Mouse (Mus musculus): ENCODE measurements around the gene Nepn. TPM values are rescaled to one million over a fixed set of nuclear protein-coding genes. Genes with fewer than 3 reads are reported as not detected.

Nepn gene
- polyA plus RNA-seq, 1 experiment = 0.05 TPM

DNA sequence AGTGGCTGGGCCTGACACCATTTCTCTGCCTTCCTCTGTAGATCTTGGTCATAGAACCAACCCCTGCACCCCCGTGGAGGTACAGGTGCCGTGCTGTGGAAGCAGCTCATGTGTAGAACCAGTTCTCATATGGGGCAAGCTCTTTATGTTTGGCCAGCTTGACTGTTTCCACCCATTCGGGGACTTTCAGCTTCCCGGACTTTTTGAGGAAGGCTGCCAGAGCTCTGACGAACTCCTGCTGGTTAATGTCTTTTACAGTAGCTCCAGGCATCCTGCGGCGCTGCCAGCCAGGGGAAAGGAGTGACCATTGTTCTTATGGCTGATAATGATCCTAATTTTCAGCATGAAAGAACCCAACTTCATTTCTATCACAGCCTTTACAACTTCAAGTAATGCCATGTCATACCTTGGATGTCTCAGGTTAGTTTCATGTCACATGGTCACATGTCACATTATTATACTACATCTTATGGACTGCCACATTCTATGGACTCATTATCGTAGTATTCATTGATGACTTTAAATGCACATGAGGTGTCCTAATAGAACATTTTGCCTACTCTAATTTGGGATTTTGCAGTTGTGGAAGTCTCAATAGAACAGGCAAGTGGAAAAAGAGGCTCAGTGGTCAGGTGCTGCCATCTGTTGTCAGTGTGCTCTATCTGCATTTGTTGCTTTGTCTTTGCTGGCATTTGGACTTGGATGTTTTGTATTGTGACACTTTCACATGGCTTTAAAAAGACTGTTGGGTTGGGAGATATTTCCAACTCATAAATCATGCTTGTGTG is 3.8 kb upstream of the Nepn start:
- H3K27me3 ChIP-seq (ENCODE audit: control insufficient read depth, insufficient read depth, low read length) = no peaks in the 10 kb centered on the region
- H3K4me3 ChIP-seq (replicated peaks; ENCODE audit: insufficient read depth, low read depth, low read length) = no peak overlapping the region
- peak; percentile 85 for TF ChIP-seq CTCF (IDR thresholded peaks at IDR 0.05; ENCODE audit: borderline replicate concordance, insufficient read depth, low read depth, low read length)
- TF ChIP-seq POLR2A (IDR thresholded peaks at IDR 0.05; ENCODE audit: borderline replicate concordance, insufficient read depth, low read length) = no peak
- peak; percentile 64 for DNase-seq
- peaks cover 5% of the 10 kb centered on the region; the same call in 1 of the 2 replicates for H3K4me1 ChIP-seq (ENCODE audit: control insufficient read depth, insufficient read depth, low read length)
- 16% methylated on average over 8 of the region's 8 CpGs for WGBS
- no peak overlapping the region for H3K27ac ChIP-seq (ENCODE audit: insufficient read depth, low read length)

GRCm38 (mm10) chr10:52387192-52387591 is 1.6 kb upstream of the Nepn start:
- peaks cover 5% of the 10 kb centered on the region; the same call in 1 of the 2 replicates for H3K4me1 ChIP-seq (ENCODE audit: control insufficient read depth, insufficient read depth, low read length)
- H3K27me3 ChIP-seq (ENCODE audit: control insufficient read depth, insufficient read depth, low read length) = no peaks in the 10 kb centered on the region
- DNase-seq = no peak
- 87% methylated on average over 4 of the region's 4 CpGs for WGBS
- H3K4me3 ChIP-seq (replicated peaks; ENCODE audit: insufficient read depth, low read depth, low read length) = no peak overlapping the region
- TF ChIP-seq CTCF (IDR thresholded peaks at IDR 0.05; ENCODE audit: borderline replicate concordance, insufficient read depth, low read depth, low read length) (no peak), POLR2A (IDR thresholded peaks at IDR 0.05; ENCODE audit: borderline replicate concordance, insufficient read depth, low read length) (no peak)
- H3K27ac ChIP-seq (ENCODE audit: insufficient read depth, low read length) = no peak overlapping the region

GRCm38 (mm10) chr10:52389438-52389837 is 666 bp downstream of the Nepn start:
- 86% methylated on average over 3 of the region's 3 CpGs for WGBS
- no peak overlapping the region for H3K27ac ChIP-seq (ENCODE audit: insufficient read depth, low read length)
- no peaks in the 10 kb centered on the region for H3K4me1 ChIP-seq (ENCODE audit: control insufficient read depth, insufficient read depth, low read length)
- TF ChIP-seq CTCF (IDR thresholded peaks at IDR 0.05; ENCODE audit: borderline replicate concordance, insufficient read depth, low read depth, low read length) = no peak
- TF ChIP-seq POLR2A (IDR thresholded peaks at IDR 0.05; ENCODE audit: borderline replicate concordance, insufficient read depth, low read length) = no peak
- no peak for DNase-seq
- H3K4me3 ChIP-seq (replicated peaks; ENCODE audit: insufficient read depth, low read depth, low read length) = no peak overlapping the region
- H3K27me3 ChIP-seq (ENCODE audit: control insufficient read depth, insufficient read depth, low read length) = no peaks in the 10 kb centered on the region

DNA sequence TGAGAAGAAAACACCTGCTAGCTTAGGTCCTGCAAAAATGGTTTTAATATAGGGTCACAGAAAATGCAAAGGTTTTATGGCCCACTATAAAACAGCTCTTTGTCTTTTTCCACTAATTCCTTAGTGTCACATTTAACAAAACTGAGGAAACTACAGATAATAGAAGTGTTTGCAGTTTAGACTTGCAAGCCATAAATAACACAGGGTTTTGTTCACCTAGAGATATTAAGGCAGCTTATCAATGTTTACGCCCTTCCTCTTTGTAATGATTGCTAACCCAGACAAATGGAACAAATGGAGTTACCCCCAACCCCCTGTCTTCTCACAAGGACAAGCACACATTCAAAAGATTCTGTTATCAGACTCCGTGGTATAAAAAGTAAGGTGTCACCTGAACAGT is 2.4 kb downstream of the Nepn start:
- H3K4me1 ChIP-seq (ENCODE audit: control insufficient read depth, insufficient read depth, low read length) = no peaks in the 10 kb centered on the region
- WGBS = 90% methylated on average over 2 of the region's 2 CpGs
- no peak overlapping the region for H3K27ac ChIP-seq (ENCODE audit: insufficient read depth, low read length)
- DNase-seq = no peak
- no peak overlapping the region for H3K4me3 ChIP-seq (replicated peaks; ENCODE audit: insufficient read depth, low read depth, low read length)
- TF ChIP-seq POLR2A (IDR thresholded peaks at IDR 0.05; ENCODE audit: borderline replicate concordance, insufficient read depth, low read length) (no peak), CTCF (IDR thresholded peaks at IDR 0.05; ENCODE audit: borderline replicate concordance, insufficient read depth, low read depth, low read length) (no peak)
- H3K27me3 ChIP-seq (ENCODE audit: control insufficient read depth, insufficient read depth, low read length) = no peaks in the 10 kb centered on the region

GRCm38 (mm10) chr10:52396647-52397046 is 7.9 kb downstream of the Nepn start:
- 89% methylated on average over 3 of the region's 3 CpGs for WGBS
- Histone ChIP-seq H3K27ac (ENCODE audit: insufficient read depth, low read length) (no peak overlapping the region), H3K27me3 (ENCODE audit: control insufficient read depth, insufficient read depth, low read length) (no peaks in the 10 kb centered on the region), H3K4me3 (replicated peaks; ENCODE audit: insufficient read depth, low read depth, low read length) (no peak overlapping the region), H3K4me1 (ENCODE audit: control insufficient read depth, insufficient read depth, low read length) (no peaks in the 10 kb centered on the region)
- DNase-seq = no peak
- TF ChIP-seq CTCF (IDR thresholded peaks at IDR 0.05; ENCODE audit: borderline replicate concordance, insufficient read depth, low read depth, low read length) (no peak), POLR2A (IDR thresholded peaks at IDR 0.05; ENCODE audit: borderline replicate concordance, insufficient read depth, low read length) (no peak)

GRCm38 (mm10) chr10:52398715-52399114 is 9.9 kb downstream of the Nepn start:
- Histone ChIP-seq H3K4me3 (replicated peaks; ENCODE audit: insufficient read depth, low read depth, low read length) (no peak overlapping the region), H3K4me1 (ENCODE audit: control insufficient read depth, insufficient read depth, low read length) (no peaks in the 10 kb centered on the region), H3K27ac (ENCODE audit: insufficient read depth, low read length) (no peak overlapping the region), H3K27me3 (ENCODE audit: control insufficient read depth, insufficient read depth, low read length) (no peaks in the 10 kb centered on the region)
- TF ChIP-seq CTCF (IDR thresholded peaks at IDR 0.05; ENCODE audit: borderline replicate concordance, insufficient read depth, low read depth, low read length) (no peak), POLR2A (IDR thresholded peaks at IDR 0.05; ENCODE audit: borderline replicate concordance, insufficient read depth, low read length) (no peak)
- no peak for DNase-seq
- 79% methylated on average over 2 of the region's 2 CpGs for WGBS

GRCm38 (mm10) chr10:52399722-52400121 is 10.9 kb downstream of the Nepn start:
- no peaks in the 10 kb centered on the region for H3K27me3 ChIP-seq (ENCODE audit: control insufficient read depth, insufficient read depth, low read length)
- H3K27ac ChIP-seq (ENCODE audit: insufficient read depth, low read length) = no peak overlapping the region
- no peak overlapping the region for H3K4me3 ChIP-seq (replicated peaks; ENCODE audit: insufficient read depth, low read depth, low read length)
- WGBS = 57% methylated on average over 3 of the region's 3 CpGs
- no peak for TF ChIP-seq POLR2A (IDR thresholded peaks at IDR 0.05; ENCODE audit: borderline replicate concordance, insufficient read depth, low read length)
- TF ChIP-seq CTCF (IDR thresholded peaks at IDR 0.05; ENCODE audit: borderline replicate concordance, insufficient read depth, low read depth, low read length) = no peak
- no peak for DNase-seq
- H3K4me1 ChIP-seq (ENCODE audit: control insufficient read depth, insufficient read depth, low read length) = no peaks in the 10 kb centered on the region

DNA sequence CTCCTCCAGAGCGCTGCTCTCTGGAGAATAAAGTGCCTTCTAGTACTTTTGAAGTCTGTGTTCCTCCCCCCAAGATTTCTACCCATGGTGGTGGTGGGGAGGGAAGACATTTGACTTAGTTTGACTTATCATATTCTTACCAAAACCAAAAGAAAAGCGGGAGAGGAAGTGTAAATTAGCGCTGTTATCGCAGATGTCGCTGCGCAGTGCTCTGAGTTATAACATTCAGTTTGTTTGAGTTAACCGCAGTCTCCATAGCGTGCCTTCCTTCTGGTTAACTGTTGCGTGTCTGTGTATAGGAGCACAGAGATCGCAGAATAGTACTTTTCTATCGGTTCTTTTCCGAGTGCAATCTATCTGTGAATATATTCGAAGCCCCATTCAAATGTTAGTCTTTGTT is 16.4 kb downstream of the Nepn start:
- TF ChIP-seq CTCF (IDR thresholded peaks at IDR 0.05; ENCODE audit: borderline replicate concordance, insufficient read depth, low read depth, low read length) = no peak
- no peak for TF ChIP-seq POLR2A (IDR thresholded peaks at IDR 0.05; ENCODE audit: borderline replicate concordance, insufficient read depth, low read length)
- Histone ChIP-seq H3K4me1 (ENCODE audit: control insufficient read depth, insufficient read depth, low read length) (no peaks in the 10 kb centered on the region), H3K27ac (ENCODE audit: insufficient read depth, low read length) (no peak overlapping the region), H3K27me3 (ENCODE audit: control insufficient read depth, insufficient read depth, low read length) (no peaks in the 10 kb centered on the region), H3K4me3 (replicated peaks; ENCODE audit: insufficient read depth, low read depth, low read length) (no peak overlapping the region)
- WGBS = 94% methylated on average over 13 of the region's 13 CpGs
- no peak for DNase-seq

All from cerebellum, adult 2 months (tissue).